8 mouse cellular contexts compared by ENCODE assay signal in genomic region chr7:132471327-132471726, GRCm38 (mm10).
A peak's percentile ranks its signal among the peaks of the same experiment; 100 is the strongest.
DNase-seq lines count a peak whose midpoint lies in the region; ATAC-seq lines count a peak whose summit lies in the region.

No protein-coding gene starts in this region.

- intact Hi-C loops in gastrocnemius, postnatal 14 days (cut with DNase I; ENCODE audit: low total_unique reads), result no loop called here

- ATAC-seq in embryonic facial prominence, embryonic 11.5 days (replicated peaks; ENCODE audit: insufficient number of reproducible peaks, low FRiP score, low TSS enrichment, low read depth), result no peak
- ATAC-seq in inflammation-experienced regulatory T-cells, adult 6 months, result no peak

- WGBS in embryonic facial prominence, embryonic 11.5 days, result 62% methylated on average over 3 of the region's 3 CpGs

- DNase-seq in gastrocnemius, postnatal 10 days, result peak; percentile 20
- DNase-seq in gastrocnemius, postnatal 14 days, result no peak
- DNase-seq in urinary bladder, postnatal 36 days (ENCODE audit: low spot score in 2 of 2), result peak; percentile 32 to 33
- DNase-seq in urinary bladder, adult 2 months (ENCODE audit: low spot score), result no peak
- DNase-seq in embryonic facial prominence, embryonic 11.5 days (ENCODE audit: low spot score), result peak; percentile 49
- peak; percentile 26 for DNase-seq in left cerebral cortex, adult 11 months (ENCODE audit: low spot score)
- DNase-seq in retina, postnatal 1 day, result peak; percentile 68

- H3K36me3 ChIP-seq in embryonic facial prominence, embryonic 11.5 days (replicated peaks; ENCODE audit: control insufficient read depth, insufficient read depth, low read depth, low read length), result no peaks in the 10 kb centered on the region

- H3K4me3 ChIP-seq in embryonic facial prominence, embryonic 11.5 days (ENCODE audit: low read depth, low read length), result no peak overlapping the region

- no peak overlapping the region for H3K27ac ChIP-seq in embryonic facial prominence, embryonic 11.5 days (replicated peaks; ENCODE audit: low read depth, low read length)

- no peak overlapping the region for H3K9ac ChIP-seq in embryonic facial prominence, embryonic 11.5 days (replicated peaks; ENCODE audit: low read length)

- H3K9me3 ChIP-seq in embryonic facial prominence, embryonic 11.5 days (replicated peaks; ENCODE audit: control insufficient read depth, low read length), result no peaks in the 10 kb centered on the region

- H3K27me3 ChIP-seq in embryonic facial prominence, embryonic 11.5 days (ENCODE audit: control insufficient read depth, insufficient read depth, low read length), result no peaks in the 10 kb centered on the region

- H3K4me2 ChIP-seq in embryonic facial prominence, embryonic 11.5 days (ENCODE audit: low read depth, low read length), result no peak overlapping the region

- no peaks in the 10 kb centered on the region for H3K4me1 ChIP-seq in embryonic facial prominence, embryonic 11.5 days (ENCODE audit: control insufficient read depth, insufficient read depth, low read length)

Comparison
In these comparisons a context has a peak if more than half of its experiments do, and no peak if none do; other contexts are left out.
1. DNase-seq: peak in gastrocnemius, postnatal 10 days (single experiment), urinary bladder, postnatal 36 days (2 of 2), embryonic facial prominence, embryonic 11.5 days (single experiment), left cerebral cortex, adult 11 months (single experiment) and retina, postnatal 1 day (single experiment); none in gastrocnemius, postnatal 14 days (single experiment) and urinary bladder, adult 2 months (single experiment).